Mouse (Mus musculus) C2C12 (cell line): ENCODE data around the gene Fermt2. TPM values are rescaled to one million over a fixed set of nuclear protein-coding genes. Genes with fewer than 3 reads are reported as not detected.
"Not testable (repeated sequence)": the region's sequence is repeated elsewhere in the genome, so short reads cannot be mapped to it uniquely, and the experiment has no call there.

ENCODE experiments used
- H3K27me3 ChIP-seq: one replicate; pipeline ENCODE4 v1.6.1; 2011; ENCODE audit not compliant: control insufficient read depth, insufficient read depth, insufficient read length
- H3K36me3 ChIP-seq: one replicate; pipeline ENCODE4 v1.6.1; 2011; ENCODE audit not compliant: control insufficient read depth, insufficient read depth
- H3K4me3 ChIP-seq: one replicate; pipeline ENCODE4 v1.5.1; 2011; ENCODE audit warnings: mild to moderate bottlenecking, control low read depth; ENCODE audit not compliant: poor library complexity, insufficient read depth, severe bottlenecking
- H3K79me2 ChIP-seq: one replicate; pipeline ENCODE4 v1.6.1; 2011; ENCODE audit not compliant: control insufficient read depth, insufficient read depth
- H3K79me3 ChIP-seq: one replicate; pipeline ENCODE4 v1.6.1; 2011; ENCODE audit warnings: low read depth, control low read depth
- H3ac ChIP-seq: one replicate; pipeline ENCODE3; 2011; ENCODE audit warnings: low read depth; ENCODE audit not compliant: control insufficient read depth, insufficient read length
- CEBPB ChIP-seq: IDR thresholded peaks from one replicate; pipeline ENCODE4 v1.6.1; 2011; ENCODE audit warnings: low read depth, mild to moderate bottlenecking, control low read depth, moderate library complexity
- CTCF ChIP-seq: IDR thresholded peaks from one replicate; pipeline ENCODE4 v1.5.1; 2011; ENCODE audit not compliant: control insufficient read depth, insufficient read depth, insufficient read length
- FOSL1 ChIP-seq: IDR thresholded peaks from one replicate; pipeline ENCODE4 v1.8.0; 2011; ENCODE audit warnings: mild to moderate bottlenecking, low read length; ENCODE audit not compliant: poor library complexity, insufficient read depth, severe bottlenecking
- MAX ChIP-seq: IDR thresholded peaks from one replicate; pipeline ENCODE4 v1.6.1; 2011; ENCODE audit warnings: mild to moderate bottlenecking, control low read depth
- MYOD1 ChIP-seq: IDR thresholded peaks from one replicate; pipeline ENCODE4 v1.6.1; 2011; ENCODE audit warnings: low read depth; ENCODE audit not compliant: control insufficient read depth, insufficient read length
- MYOG ChIP-seq: IDR thresholded peaks from one replicate; pipeline ENCODE4 v1.6.1; 2011; ENCODE audit not compliant: control insufficient read depth, insufficient read length; ENCODE audit errors: extremely low read depth
- USF1 ChIP-seq: IDR thresholded peaks from one replicate; pipeline ENCODE4 v1.6.1; 2011; ENCODE audit warnings: low read depth, mild to moderate bottlenecking, control low read depth, moderate library complexity
- polyA plus RNA-seq: library from polyadenylated mRNA; unstranded; fragments of >200 nt; fragmentation: generic; extraction: Trizol; gene quantifications from one replicate; pipeline ENCODE4 v1.2.1, GENCODE M21; 2012; ENCODE audit warnings: missing spikeins

Gene Fermt2
- polyA plus RNA-seq, 1 experiment: 40.9 TPM

DNA sequence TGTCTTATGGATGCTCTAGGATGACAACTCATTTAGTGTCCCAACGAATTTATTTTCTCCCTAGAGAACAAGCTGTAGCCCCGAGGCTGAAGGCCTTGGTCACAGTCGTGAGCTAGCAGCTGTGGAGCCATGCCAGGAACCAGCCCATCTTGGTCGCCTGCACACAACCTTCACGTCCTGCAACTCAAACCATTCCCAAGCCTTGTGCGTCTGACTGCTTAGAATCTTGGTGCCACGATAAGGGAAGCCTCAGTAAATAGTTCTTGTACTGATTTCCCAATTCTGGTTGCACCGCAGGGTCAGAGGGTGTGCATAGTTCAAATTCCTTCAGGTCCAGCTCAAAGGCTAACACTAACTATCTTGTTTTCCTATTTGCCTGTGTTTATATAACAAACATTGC lies 52.3 kb downstream of the Fermt2 start:
- Histone ChIP-seq H3ac (no peak overlapping the region), H3K79me3 (no peaks in the 10 kb centered on the region), H3K27me3 (no peaks in the 10 kb centered on the region), H3K4me3 (no peak overlapping the region), H3K79me2 (no peaks in the 10 kb centered on the region), H3K36me3 (peaks cover 51% of the 10 kb centered on the region)
- TF ChIP-seq CTCF (no peak), CEBPB (peak; percentile 68)

GRCm38 (mm10) chr14:45476990-45477389 lies 52.9 kb downstream of the Fermt2 start:
- Histone ChIP-seq H3K36me3 (peaks cover 49% of the 10 kb centered on the region), H3K79me3 (no peaks in the 10 kb centered on the region), H3K27me3 (no peaks in the 10 kb centered on the region), H3K4me3 (no peak overlapping the region), H3ac (no peak overlapping the region), H3K79me2 (no peaks in the 10 kb centered on the region)
- no peak for TF ChIP-seq MYOG
- TF ChIP-seq MYOD1: no peak
- no peak for TF ChIP-seq USF1
- TF ChIP-seq CEBPB: no peak
- no peak for TF ChIP-seq CTCF
- TF ChIP-seq MAX: no peak
- no peak for TF ChIP-seq FOSL1

GRCm38 (mm10) chr14:45472536-45472935 lies 57.4 kb downstream of the Fermt2 start:
- Histone ChIP-seq H3K36me3 (peaks cover 65% of the 10 kb centered on the region), H3ac (no peak overlapping the region), H3K27me3 (no peaks in the 10 kb centered on the region), H3K79me3 (no peaks in the 10 kb centered on the region), H3K79me2 (no peaks in the 10 kb centered on the region), H3K4me3 (no peak overlapping the region)
- TF ChIP-seq FOSL1 (no peak), MAX (no peak), MYOG (no peak), CEBPB (no peak), MYOD1 (no peak), USF1 (no peak), CTCF (no peak)

- no peak overlapping the region for H3K4me3 ChIP-seq
- peaks cover 57% of the 10 kb centered on the region for H3K36me3 ChIP-seq
- no peaks in the 10 kb centered on the region for H3K79me2 ChIP-seq
- H3K79me3 ChIP-seq: no peaks in the 10 kb centered on the region
- no peak overlapping the region for H3ac ChIP-seq
- no peaks in the 10 kb centered on the region for H3K27me3 ChIP-seq
- TF ChIP-seq CEBPB (no peak), USF1 (no peak), MAX (no peak), FOSL1 (no peak), MYOD1 (no peak), MYOG (no peak), CTCF (no peak)
Observed at GRCm38 (mm10) chr14:45469446-45469845, 60.5 kb downstream of the Fermt2 start.

- not testable (repeated sequence) for H3K4me3 ChIP-seq, H3K79me3 ChIP-seq, H3K79me2 ChIP-seq, H3K27me3 ChIP-seq, H3ac ChIP-seq
- H3K36me3 ChIP-seq: peaks cover 77% of the 10 kb centered on the region
Observed at GRCm38 (mm10) chr14:45466371-45466770, 63.5 kb downstream of the Fermt2 start.

GRCm38 (mm10) chr14:45464036-45465035 lies 65.6 kb downstream of the Fermt2 start:
- H3K36me3 ChIP-seq: peaks cover 82% of the 10 kb centered on the region
- H3K79me2 ChIP-seq: no peaks in the 10 kb centered on the region
- no peak overlapping the region for H3ac ChIP-seq
- TF ChIP-seq FOSL1 (no peak), CEBPB (no peak), USF1 (no peak), CTCF (no peak), MAX (no peak)
- H3K27me3 ChIP-seq: no peaks in the 10 kb centered on the region
- H3K4me3 ChIP-seq: no peak overlapping the region
- no peaks in the 10 kb centered on the region for H3K79me3 ChIP-seq
